Mouse (Mus musculus): ENCODE measurements around the gene Gpr142.

Gene Gpr142

DNA sequence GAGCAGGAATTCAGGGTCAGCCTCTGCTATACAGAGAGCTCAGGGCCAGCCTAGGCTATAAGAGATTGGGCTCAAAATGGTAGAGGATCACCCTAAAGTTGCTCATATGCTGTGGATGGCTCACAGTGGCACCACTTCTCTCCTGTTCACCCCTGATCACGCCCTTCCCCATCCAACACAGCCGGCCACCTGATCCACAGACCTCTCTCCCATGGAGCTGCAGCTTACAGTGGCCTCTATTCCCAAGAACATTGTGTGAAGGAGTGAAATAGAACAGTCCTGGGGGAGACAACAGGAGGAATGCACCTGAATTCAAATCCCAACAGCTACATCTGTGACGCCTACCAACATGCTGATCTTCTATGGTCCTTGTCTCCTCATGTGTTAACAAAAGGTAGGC is at the start of gene Gpr142:
TSS of gene Gpr142 (plus strand) at position 301 of the 400 bp plus-strand sequence.
- no peak for DNase-seq

DNA sequence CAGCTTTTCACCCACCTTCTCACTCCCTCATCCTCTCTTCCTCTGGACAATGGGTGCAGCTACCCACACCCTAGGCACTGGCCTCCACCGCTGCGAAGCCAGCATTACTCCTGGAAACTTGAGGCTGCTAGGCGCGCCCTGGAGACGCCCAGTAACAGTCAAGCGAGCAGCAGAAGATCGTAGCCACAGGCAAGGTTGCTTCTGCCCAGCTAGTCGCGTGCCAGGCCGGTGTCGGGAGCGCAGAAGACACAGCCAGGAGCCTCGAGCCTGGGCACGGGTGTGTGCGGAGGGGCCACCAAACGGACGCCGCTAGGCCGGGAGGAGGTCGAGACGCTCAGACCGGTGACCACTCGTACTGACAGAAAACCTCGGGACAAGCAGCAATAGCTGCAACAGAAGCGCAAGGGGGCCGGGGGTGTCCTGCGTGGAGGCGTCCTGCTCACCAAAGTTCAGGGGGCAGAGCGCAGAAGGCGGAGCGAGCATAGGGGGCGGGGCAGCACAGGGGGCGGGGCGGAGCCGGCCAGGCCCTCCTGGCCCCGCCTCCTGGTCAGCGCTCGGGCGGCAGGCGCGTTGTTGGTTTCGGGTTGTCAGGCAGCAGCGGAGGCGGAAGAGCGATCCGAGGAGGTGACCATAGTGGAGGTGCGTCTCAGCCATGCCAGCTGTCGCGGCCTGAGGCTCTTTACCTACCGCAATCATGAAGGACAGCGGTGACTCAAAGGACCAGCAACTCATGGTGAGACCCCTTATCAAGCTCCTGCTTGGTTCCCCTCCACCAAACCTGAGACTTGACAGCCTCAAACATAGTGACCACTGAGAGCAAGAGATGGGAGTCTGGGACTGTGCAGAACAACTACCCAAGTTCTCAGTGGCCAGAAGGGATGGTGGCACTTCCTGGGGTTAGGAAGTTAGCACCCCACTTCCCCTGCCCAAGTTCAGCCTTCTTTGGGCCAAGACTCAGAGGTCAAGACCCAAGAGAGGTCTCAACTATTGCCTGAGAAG is 33.6 kb upstream of the Gpr142 start, which contains the start of gene Kif19a:
TSS of gene Kif19a (plus strand) at position 569 of the 999 bp plus-strand sequence.
- DNase-seq = peak; percentile 35

DNA sequence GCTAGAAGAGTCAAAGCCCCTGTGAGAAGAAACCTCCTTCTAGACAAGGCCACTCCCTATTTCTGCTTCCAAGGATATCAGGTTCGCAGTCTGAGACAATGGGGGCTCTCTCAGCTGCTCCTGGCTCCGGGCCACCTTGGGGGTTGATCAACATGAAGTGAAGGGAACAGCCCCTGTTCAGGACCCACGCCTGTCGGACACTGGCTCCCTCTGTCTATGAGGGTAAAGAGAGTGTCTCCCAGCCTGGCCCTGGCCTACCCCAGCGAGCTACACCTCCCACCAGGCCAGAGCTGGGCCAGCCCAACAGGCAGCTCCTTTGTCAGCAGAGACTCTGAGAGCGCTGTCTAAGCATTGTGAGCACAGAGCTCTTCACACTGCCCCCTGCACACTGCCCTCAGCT is 28.8 kb upstream of the Gpr142 start:
- no peak for DNase-seq

DNA sequence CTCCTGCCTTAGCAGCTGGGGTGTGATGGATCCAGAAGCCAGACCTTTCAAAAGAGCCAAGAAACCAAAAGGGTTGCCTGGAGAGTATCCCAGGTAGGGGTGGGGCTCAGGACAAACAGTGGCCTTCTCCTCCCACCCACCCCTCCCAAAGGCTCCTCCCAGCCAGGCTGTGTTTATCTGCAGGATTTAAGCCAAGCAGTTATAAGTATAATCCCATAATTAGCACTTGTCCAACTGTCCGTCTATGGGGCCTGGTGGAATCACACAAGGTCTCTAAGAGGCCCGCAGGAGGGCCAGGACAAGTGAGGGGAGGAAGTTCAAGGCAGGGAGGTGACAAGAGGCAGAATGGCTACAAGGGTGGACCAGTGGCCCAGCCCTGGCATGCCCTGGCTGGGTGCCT is 26.8 kb upstream of the Gpr142 start:
- no peak for DNase-seq

DNA sequence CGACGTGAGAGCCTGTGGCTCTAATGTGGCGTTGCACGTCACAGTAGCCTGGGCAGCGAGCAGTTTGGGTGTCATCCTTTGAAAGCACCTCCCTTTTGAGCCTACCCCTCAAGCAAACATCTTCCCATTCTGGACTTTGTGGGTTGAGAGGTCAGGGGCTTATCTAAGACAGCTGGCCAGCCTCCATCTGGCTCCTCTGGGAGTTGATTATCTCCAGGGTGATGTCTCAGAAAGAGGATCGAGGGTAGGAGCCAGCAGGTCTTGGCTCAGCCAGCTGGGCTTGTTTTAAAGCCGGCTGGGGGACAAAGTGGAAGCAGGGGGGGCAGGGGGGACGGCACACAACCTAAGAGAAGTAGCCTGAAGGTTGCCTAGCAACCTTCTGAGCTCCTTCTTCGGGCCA is 18.6 kb upstream of the Gpr142 start:
- DNase-seq = no peak

DNA sequence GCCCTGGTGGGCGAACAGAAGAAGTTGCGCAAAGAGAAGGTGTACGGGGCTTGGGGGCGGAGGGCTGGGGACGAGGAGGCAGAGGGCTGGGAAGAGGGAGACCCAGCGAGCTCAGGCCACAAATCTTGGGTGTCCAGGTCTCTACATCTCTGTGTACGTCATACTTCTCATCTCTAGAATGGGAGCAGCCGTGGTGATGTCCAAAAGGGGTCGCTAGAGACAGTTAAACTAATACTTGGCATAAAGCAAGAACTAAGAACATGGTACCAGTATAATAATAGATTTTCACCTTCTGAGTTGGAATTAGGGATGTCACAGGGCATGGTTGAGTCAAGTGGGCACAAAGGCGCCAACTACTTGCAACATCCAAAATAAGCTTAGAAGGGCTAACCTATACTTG is 12.8 kb upstream of the Gpr142 start:
- DNase-seq = no peak

DNA sequence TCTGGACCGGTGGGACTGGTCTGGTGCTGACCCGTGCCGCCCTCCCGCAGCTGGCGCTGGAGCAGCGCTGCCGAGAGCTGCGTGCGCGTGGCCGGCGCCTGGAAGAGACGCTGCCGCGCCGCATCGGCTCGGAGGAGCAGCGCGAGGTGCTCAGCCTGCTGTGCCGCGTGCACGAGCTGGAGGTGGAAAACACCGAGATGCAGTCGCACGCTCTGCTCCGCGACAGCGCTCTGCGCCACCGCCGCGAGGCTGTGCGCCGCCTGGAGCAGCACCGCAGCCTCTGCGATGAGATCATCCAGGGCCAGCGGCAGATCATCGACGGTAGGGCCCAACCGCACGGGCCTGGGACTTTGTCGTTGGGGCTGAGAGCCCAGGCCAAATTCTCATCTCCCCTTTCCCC is 12.4 kb upstream of the Gpr142 start:
- DNase-seq = peak; percentile 52

DNA sequence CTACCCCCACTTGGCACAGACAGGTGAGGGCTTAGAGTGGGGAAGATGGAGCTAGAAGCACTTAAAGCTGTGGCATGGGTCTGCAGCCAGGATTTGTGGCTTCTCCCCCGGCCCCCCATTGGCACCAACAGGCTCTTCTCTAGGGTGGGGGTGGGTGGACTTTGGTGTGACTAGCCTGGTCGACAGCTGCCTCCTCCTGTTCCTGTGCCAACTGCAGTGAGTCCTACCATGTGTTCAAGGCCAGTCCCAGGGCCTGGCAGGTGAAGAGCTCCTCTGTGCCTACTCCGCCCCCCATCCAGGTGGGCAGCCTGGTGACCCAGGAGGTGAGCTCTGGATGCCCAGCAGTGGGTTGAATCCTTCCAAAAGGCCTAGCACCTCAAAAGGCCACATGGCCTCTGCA is 11.1 kb upstream of the Gpr142 start:
- DNase-seq = no peak

DNA sequence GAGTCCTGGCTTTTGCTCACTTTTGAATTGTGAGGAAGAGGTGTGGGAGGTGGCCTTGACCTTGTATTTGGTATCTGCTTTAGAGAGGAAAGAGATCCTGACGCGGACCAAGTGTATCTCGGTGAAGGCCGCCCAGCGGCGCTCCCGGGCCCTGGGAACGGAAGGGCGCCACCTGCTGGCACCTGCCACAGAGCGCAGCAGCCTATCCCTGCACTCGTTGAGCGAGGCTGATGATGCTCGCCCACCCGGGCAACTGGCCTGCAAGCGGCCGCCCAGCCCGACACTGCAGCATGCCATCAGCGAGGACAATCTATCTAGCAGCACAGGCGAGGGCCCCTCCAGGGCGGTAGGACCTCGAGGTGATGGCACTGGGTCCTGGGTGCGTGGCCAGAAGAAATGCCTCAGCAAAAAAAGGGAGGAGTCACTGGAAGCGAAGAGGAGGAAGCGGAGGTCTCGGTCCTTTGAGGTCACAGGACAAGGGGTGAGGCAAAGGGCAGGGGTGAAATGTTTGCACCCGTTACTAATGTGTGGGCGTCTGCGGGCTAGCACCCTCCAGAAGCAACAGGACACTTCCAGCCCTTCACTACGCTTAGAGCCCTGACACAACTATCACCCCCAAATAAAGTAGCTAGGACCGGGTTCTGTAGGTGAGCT is 9.5 kb upstream of the Gpr142 start:
- peak; percentile 91 for DNase-seq

DNA sequence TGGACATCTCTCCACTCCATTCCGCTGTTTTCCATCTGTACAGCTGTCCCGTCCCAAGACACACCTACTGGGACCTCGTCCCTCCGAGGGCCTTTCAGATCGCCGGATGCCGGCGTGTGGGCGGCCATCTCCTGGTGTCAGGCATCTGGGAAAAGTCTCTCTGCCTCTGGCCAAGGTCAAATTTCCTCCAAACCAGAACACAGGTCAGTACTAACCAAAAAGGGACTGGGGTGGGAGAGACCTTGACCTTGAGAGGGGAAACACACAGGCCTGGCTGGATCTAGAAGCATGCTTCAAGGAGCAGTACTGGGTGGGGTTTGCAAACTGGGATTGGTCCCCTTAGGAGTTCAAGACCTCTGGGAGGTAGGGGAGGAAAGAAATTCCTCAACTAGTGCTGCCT is 9.0 kb upstream of the Gpr142 start:
- DNase-seq = no peak

DNA sequence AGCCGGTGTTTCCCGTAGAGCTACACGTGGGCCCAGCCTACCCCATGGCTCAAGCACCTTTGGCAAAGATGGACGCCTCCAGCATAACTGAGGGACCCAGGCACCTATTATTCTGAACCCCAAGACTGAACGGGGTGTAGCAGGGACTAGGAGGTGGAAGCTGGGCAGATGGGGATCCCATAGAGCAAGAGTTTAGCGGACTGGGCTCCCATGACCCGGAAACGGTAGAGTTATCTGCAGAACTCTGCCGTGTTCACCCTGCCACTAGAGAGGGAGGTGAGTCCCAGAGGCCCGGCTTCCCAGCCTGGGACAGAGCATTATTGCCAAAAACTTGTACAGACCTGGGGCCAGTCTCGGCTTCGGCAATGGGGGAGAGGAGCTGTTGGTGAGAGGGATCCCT is 8.6 kb upstream of the Gpr142 start:
- DNase-seq = no peak

DNA sequence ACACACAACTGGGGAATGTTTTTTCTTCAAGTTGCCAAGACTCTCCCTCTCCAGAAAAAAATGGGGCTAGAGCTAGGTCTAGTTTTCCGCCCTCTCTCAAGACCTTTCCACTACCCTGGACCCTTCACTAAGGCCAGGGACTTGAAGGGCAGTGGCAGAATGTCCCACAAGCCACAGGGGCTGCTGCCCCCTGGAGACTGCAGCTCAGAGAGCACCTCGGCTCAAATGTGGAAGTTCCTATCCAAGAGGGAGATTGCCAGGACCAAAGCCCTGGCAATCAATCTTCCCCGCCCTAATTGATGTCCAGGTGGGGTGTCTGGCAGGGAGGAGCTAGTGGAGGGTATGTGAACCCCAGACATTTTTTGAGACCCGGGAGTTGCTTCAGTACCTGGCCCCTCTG is 7.9 kb upstream of the Gpr142 start:
- no peak for DNase-seq

DNA sequence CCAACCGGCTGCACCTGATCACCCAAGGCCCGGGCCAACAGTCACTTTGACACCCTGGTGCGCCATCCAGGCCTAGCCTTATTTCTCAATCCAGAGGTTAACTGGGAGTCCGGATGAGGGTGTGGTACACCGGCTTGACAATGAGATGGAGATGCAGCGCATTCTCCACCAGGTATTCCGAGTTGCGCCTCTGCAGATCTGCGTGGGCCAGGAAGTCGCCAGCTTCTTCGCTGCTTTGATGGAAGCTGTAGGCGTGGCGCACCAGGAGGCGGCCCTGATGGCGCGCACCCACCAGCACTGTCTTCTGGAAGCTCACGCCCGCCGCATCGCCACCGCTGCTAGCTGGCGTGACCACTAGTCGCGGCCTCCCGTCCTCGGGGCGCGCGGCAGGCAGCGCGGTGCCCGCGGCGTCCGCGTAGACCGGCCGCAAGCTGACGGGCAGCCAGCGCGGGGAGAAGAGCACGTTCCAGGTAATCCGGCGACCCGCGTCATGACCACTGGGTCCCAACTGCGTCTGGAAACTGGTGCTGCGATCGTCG is 7.3 kb upstream of the Gpr142 start:
- peak; percentile 25 for DNase-seq

DNA sequence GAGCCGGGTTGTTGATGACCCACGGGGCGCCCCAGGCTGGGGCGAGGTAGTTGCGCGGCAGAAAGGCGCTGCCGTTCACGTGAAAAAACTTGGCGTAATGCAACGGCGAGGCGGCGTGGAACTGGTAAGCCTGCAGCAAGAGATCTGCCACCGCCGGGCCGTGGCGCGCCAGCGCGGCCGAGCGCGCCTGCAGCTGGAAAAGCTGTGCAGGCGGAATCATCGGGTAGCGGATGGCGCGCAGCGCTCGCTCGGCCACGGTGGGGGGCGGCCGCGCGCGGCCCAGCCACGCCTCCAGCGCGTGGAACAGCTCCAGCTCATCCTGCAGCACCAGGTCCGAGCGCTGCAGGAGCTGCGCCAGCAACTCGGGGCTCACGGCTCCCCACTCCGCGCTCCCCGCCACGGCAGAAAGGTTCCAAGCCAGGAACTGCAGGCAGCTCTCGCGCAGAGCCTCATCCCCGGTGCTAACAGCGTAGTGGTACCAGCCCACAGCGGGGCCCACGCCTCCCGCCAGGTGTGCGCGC is 6.8 kb upstream of the Gpr142 start:
- DNase-seq = peak; percentile 31

DNA sequence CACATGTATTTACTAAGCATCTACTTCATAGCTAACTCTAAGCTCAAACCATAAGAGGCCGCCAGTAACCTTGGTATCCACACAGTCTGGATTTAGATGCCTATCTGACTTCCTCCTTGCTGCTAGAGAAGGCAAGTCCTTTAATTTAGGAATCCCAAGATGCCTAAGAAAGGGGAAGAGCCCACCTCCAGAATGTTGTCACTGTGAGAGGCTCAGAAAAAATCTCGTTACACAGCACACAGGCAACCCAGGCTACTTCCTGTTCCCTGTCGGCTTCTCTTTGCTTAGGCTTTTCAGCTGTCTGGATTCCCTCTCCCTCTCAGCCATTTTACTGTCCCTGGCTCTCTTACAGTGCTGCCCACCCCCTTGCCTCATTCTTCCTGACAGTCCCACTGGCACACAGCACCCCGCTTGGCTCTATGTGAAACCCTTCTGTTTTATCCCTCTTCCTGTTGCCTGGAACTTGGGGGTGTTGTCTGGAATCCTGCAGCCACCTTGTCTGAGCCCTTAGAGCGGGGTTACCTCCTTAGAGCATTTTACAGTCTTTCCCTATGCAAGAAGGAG is 5.7 kb upstream of the Gpr142 start:
- no peak for DNase-seq

DNA sequence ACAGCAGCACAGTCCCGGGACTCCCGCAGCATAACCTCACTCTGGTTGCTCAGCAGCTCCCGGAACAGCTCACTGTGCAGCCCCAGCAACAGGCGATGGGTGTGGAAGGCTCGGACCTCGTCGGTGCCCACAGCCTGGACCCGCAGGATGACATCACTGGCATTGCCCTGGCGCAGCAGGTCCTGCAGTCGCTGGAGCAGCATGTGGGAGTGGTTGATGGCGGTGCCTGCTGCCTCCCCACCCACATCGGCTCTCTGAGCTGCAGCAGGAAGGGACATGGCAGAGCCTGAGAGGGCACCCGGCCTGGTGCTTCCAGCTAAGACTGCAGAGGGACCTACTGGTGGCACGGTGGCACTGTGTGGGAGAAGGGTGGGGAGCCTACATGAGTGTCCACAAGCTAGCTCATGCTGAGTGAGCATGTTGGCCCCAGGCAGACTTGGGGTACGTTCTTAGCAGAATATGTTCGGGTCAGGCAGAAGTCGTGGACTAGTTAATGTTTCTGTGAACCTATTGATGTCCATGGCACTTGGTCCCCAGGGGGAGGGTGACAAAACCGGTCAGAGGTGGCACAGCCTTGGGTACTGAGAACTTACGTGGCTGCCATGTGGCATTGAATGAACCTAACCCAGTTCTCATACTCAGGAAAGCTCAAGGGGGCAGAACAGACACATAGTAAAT is 4.7 kb upstream of the Gpr142 start:
- DNase-seq = no peak

DNA sequence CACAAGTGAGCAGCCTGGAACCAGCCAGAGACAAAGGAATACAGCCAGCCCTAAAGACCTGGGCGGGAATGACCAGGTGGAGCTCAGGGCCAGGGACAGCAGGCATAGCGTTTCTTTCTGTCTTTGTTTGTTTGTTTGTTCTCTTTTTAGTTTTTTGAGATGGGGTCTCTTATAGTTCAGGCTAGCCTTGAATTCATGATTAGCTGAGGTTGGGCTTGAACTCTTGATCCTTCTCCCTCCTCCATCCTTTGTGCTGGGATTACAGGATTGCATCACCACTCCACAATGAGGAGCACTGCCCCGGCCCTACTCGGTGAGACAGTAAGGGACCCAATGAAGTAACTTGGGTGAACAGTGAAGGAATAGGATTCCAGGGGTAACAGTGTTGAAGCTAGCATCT is 4.0 kb upstream of the Gpr142 start:
- no peak for DNase-seq

DNA sequence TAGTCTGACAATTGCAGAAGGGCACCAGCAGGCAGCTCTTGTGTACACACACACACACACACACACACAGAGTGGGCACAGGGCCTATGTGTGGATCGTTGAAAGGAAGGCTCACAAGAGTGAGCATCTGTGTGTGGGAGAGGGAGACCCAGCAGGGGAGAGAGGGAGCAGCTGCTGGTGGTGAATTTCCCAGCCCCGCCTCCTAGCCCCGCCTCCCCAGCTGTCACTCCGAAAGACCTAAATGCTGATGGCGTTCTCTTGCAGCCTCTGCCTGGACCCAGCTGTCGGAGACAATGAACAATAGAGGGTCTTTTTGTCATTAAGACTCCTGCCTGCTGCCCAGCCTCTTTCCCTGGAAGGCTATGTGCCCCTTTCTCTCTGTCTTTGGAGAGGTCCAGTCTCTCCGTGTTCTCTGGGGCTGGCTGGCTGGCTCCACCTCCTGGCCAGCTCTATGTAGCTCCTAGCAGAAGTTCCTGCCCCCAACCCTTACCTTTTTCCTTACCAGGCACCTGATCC is 3.4 kb upstream of the Gpr142 start:
- DNase-seq = peak; percentile 71

DNA sequence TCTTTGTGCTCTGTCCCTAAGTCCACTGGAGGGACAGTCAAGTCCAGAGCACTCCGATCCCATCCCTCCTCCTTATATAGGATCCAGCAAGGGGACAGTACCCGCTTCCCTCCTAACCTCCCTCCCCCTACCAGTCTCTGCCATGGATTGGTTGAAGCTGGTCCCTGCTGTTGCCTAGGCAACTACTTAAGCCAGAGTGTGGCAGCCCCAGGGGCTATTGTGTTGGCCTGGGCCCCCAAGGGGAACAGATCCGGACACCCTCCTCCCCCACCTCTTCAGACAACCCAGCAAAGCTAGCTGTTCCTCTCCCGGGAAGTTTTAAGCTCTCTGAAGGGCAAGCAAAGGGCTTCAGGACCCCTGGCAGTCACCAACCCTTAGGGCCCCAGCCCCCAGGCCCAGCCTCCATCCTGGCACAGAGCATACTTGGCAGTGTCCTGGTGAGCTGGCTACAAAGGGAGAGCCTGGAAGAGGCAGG is 2.8 kb upstream of the Gpr142 start, which contains the start of gene Btbd17:
TSS of gene Btbd17 (minus strand) at position 98 of the 475 bp plus-strand sequence.
- no peak for DNase-seq

DNA sequence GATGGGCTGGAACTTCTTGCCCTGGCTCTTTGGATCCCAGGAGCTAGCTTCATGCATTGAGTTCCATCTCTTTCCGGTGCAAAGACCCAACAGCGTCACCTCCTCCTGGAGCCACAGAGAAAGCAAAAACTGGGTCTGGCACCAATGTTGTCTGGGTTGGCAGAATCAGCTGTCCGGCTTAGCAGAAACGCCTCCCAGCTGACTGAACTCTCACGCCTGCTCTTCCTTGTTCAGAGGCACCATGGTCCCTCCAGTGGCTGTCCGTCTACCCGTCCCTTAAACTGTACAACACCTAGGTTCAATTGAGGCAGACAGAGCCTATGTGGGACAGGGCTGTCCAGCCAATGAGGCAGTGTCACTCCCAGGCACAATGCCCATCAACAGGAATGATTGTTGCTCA is 1.5 kb upstream of the Gpr142 start:
- DNase-seq = no peak

DNA sequence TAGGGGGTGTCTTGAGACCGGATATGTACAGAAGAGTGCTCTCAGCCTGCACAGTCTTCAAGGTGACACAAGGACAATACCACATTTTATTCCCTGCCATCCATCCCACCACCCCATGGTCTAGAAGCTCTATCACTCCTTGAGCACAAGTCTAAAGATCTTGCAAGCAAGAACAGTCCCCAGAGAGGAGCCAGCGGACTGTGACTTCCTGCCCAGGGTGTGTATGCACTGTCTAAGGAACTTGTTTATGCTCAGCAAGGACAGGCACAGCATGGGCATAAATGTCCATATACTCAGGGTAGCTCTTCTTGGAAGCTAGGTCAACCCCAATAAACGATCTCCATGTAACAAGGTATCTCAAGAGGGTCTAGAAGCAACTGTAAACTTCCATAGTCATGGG is 743 bp upstream of the Gpr142 start:
- DNase-seq = no peak

DNA sequence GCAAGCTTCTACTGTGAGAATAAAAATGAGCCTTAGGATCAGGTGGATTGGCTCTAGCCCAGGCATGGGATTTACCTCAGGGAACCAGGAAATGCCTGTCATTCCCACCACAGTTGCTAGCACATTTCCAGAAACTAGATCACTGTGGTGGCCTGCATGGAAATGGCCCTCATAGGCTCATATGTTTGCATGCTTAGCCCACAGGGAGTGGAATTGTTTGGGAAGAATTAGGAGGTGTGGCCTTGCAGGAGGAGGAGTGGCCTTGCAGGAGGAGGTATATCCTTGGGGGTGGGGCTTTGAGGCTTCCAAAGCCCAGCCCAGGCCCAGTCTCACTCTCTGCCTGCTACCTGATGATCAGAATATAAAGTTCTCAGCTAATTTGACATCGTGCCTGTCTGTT is 3.2 kb downstream of the Gpr142 start:
- no peak for DNase-seq
